Mouse (Mus musculus) liver, embryonic 14.5 days (tissue): ENCODE measurements around the gene Dll3.

Experiments
- CTCF ChIP-seq: IDR thresholded peaks from 2 replicates; pipeline ENCODE4 v1.5.1; 2016; ENCODE audit warnings: antibody characterized with exemption, low read depth, control low read depth
- EP300 ChIP-seq: IDR thresholded peaks from 2 replicates; pipeline ENCODE4 v1.6.1; 2016; ENCODE audit warnings: antibody characterized with exemption, low read depth

DNA sequence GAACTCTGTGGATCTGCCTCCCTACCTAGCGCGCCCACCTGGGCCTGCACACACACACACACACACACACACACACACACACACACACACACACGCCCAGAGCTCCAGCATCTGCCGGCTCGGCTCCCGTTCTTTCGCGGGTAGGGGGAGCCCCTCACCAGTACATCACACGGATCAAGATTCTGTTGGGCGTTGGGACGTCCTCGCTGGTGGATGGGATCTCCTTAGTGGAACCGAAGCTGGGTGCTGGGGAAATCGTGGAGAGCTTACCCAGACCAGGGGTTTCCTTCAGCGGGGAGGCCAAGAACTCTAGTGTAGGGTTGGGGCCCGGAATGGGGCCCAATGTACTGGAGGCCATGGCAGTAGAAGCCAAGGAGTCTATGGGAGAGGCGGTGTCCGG, 11.9 kb downstream of the Dll3 start:
- TF ChIP-seq CTCF (0 out of 2 replicates have a peak, but pooled peaks have one; percentile 13), EP300 (no peak)
